Mouse (Mus musculus): ENCODE results near the gene Zfp945. TPM values are rescaled to one million over a fixed set of nuclear protein-coding genes. Genes with fewer than 3 reads are reported as not detected.

The Zfp945 gene
- 0.09 and 0.11 TPM in 2 replicates for polyA plus RNA-seq (2012; rRNA removed)

GRCm38 (mm10) chr17:22866845-22867481 lies at the start of gene Zfp945:
Gene Zfp945, minus strand, starts transcription at chr17:22867134.

Other genes starting within 250 kb of the Zfp945 start
- not detected in 2 replicates for gene Vmn2r113, start 75.8 kb upstream of the Zfp945 start, polyA plus RNA-seq (2012; rRNA removed)
- gene Vmn2r-ps130, start 194.0 kb upstream of the Zfp945 start, polyA plus RNA-seq (2012; rRNA removed): not detected in 2 replicates